Mouse (Mus musculus) ES-E14 (cell line): ENCODE data around the gene Fnip1. TPM values are rescaled to one million over a fixed set of nuclear protein-coding genes. Genes with fewer than 3 reads are reported as not detected.

ENCODE experiments used
- DNase-seq: peaks from one replicate; pipeline ENCODE4 v3.0.0-alpha.2; 2013; ENCODE audit warnings: low read depth, low spot score
- H3K27ac ChIP-seq: 2 replicates; pipeline ENCODE4 v1.5.1; 2012; ENCODE audit warnings: low read depth, mild to moderate bottlenecking, low read length, moderate library complexity, mixed read lengths; ENCODE audit not compliant: poor library complexity, insufficient read depth, severe bottlenecking
- H3K36me3 ChIP-seq: 2 replicates; pipeline ENCODE4 v1.6.1; 2012; ENCODE audit warnings: mild to moderate bottlenecking, low read length, moderate library complexity, mixed read lengths; ENCODE audit not compliant: control insufficient read depth, poor library complexity, insufficient read depth, severe bottlenecking
- H3K4me1 ChIP-seq, 2 experiments: fragments of 150-350 bp in 1 of 2; sonication (generic) in 1 of 2; 2 replicates each; pipeline ENCODE4 v1.6.1; 2012; ENCODE audit warnings: low read length in 2 of 2, mild to moderate bottlenecking in 1 of 2, mixed read lengths in 1 of 2; ENCODE audit not compliant: control insufficient read depth in 2 of 2, insufficient read depth in 2 of 2, poor library complexity in 1 of 2
- H3K4me3 ChIP-seq, 2 experiments: fragments of 150-350 bp in 1 of 2; sonication (generic) in 1 of 2; 2 replicates each; pipeline ENCODE4 v1.5.1; 2012; ENCODE audit warnings: low read length in 2 of 2, low read depth in 1 of 2, mild to moderate bottlenecking in 1 of 2, mixed read lengths in 1 of 2; ENCODE audit not compliant: insufficient read depth in 1 of 2, poor library complexity in 1 of 2, severe bottlenecking in 1 of 2
- H3K9ac ChIP-seq: 2 replicates; pipeline ENCODE4 v1.6.1; 2012; ENCODE audit warnings: low read depth, mild to moderate bottlenecking, low read length, mixed read lengths; ENCODE audit not compliant: poor library complexity, insufficient read depth, severe bottlenecking
- H3K9me3 ChIP-seq: fragments of 150-350 bp; sonication (generic); 2 replicates; pipeline ENCODE4 v1.6.1; 2012; ENCODE audit warnings: low read depth, mild to moderate bottlenecking, low read length; ENCODE audit not compliant: control insufficient read depth, insufficient read depth
- CHD2 ChIP-seq: IDR thresholded peaks from 2 replicates; pipeline ENCODE4 v1.6.1; 2014; ENCODE audit warnings: mild to moderate bottlenecking, low read depth, low read length, inconsistent platforms
- HCFC1 ChIP-seq: IDR thresholded peaks from 2 replicates; pipeline ENCODE4 v1.6.1; 2012; ENCODE audit warnings: low read length, inconsistent platforms, borderline replicate concordance; ENCODE audit not compliant: insufficient read depth
- MAFK ChIP-seq: IDR thresholded peaks from 2 replicates; pipeline ENCODE4 v1.6.1; 2014; ENCODE audit warnings: mild to moderate bottlenecking, low read depth, low read length, inconsistent platforms; ENCODE audit not compliant: insufficient read depth
- ZC3H11A ChIP-seq: IDR thresholded peaks from 2 replicates; pipeline ENCODE4 v1.6.1; 2012; ENCODE audit warnings: low read depth, mild to moderate bottlenecking, inconsistent platforms, low read length, borderline replicate concordance
- ZNF384 ChIP-seq: IDR thresholded peaks from 2 replicates; pipeline ENCODE4 v1.6.1; 2012; ENCODE audit warnings: low read depth, low read length, inconsistent platforms
- in situ Hi-C, 2 experiments: fragments of 600-800 bp; cut with MboI; formaldehyde crosslinking; loops; one replicate each; pipeline ENCODE4 v1.15.1; 2025; ENCODE audit warnings: low sequenced_read_pairs in 2 of 2, inconsistent platforms in 1 of 2; ENCODE audit not compliant: unreplicated experiment in 2 of 2
- total RNA-seq: library from RNA; depleted of rRNA; stranded (reverse); fragments of 300-350 nt; gene quantifications from 2 replicates; pipeline ENCODE4 v1.2.3, GENCODE M21; 2012; rRNA removed

Fnip1 gene
- total RNA-seq, 1 experiment, result 13.9 TPM

DNA sequence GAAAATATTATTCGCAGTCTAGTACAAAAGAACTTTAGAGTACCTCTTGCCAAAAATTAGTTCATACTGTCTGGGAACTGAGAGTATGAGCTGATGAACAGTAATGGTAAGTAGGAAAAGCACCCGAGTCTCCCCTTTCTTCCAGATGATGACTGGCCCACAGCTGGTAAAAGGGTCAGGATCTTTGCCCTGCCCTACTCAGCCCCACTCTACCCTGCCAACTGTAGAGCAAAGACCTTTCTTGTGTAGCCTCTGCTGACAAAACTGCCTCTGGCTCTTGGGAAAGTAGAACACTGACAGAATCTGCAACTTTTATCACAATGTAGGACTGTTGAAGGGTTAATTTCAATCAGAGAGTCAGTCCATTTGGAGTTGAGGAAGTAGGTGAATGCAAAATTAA is 117.0 kb downstream of the Fnip1 start:
- no peak for DNase-seq
- no peak overlapping the region for H3K27ac ChIP-seq

DNA sequence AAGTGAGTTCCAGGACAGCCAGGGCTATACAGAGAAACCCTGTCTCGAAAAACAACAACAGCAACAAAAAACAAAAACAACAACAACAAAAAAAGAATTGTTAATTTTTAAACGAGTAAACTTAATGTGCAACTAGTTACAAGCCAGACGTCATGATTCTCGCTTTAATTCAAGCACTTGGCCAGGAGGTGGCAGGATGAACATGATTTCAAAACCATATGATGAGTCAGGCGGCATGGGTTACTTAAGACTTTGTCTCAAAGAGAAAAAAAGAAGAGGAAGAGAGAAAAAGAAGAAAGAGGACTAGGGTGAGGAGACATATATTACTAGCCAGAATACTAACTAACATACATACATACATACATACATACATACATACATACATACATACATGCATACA is 124.8 kb downstream of the Fnip1 start:
- in situ Hi-C loops, result no loop called here
- Histone ChIP-seq H3K27ac (no peak overlapping the region), H3K36me3 (no peaks in the 10 kb centered on the region), H3K4me1 (no peaks in the 10 kb centered on the region), H3K9ac (no peak overlapping the region), H3K4me3 (no peak overlapping the region), H3K9me3 (no peaks in the 10 kb centered on the region)
- TF ChIP-seq HCFC1 (no peak), ZNF384 (no peak), MAFK (no peak), CHD2 (no peak)
- DNase-seq, result no peak

More for the DNA sequence above, 117.0 kb downstream of the Fnip1 start:
- TF ChIP-seq MAFK (no peak), CHD2 (no peak), ZC3H11A (no peak), ZNF384 (no peak), HCFC1 (no peak)
- H3K9ac ChIP-seq, result no peak overlapping the region
- in situ Hi-C loops, result no loop called here
- no peaks in the 10 kb centered on the region for H3K4me1 ChIP-seq
- H3K9me3 ChIP-seq, result no peaks in the 10 kb centered on the region
- no peak overlapping the region for H3K4me3 ChIP-seq
- H3K36me3 ChIP-seq, result no peaks in the 10 kb centered on the region

Other genes with a start within 250 kb of the Fnip1 start
- not detected in 2 replicates for gene Csf2, start 188.5 kb upstream of the Fnip1 start, total RNA-seq
- not detected in 2 replicates for gene Il3, start 170.9 kb upstream of the Fnip1 start, total RNA-seq
- gene Acsl6, start 134.4 kb upstream of the Fnip1 start, total RNA-seq, result 3.7 and 5.3 TPM in 2 replicates
- not detected in 2 replicates for gene Meikin, start 67.5 kb upstream of the Fnip1 start, total RNA-seq
- 25.3 and 28.5 TPM in 2 replicates for gene Rapgef6, start 84.6 kb downstream of the Fnip1 start, total RNA-seq